ENCODE assay signal across 8 mouse cellular contexts in genomic region chr12:75734167-75734566, GRCm38 (mm10). TPM values are rescaled to one million over a fixed set of nuclear protein-coding genes. Genes with fewer than 3 reads are reported as not detected.
A peak's percentile ranks its signal among the peaks of the same experiment; 100 is the strongest.
DNase-seq lines count a peak whose midpoint lies in the region; ATAC-seq and TF ChIP-seq lines count a peak whose summit lies in the region.

No protein-coding gene starts in this region.

- peaks cover 13% of the 10 kb centered on the region for H3K4me1 ChIP-seq in kidney, embryonic 16.5 days (ENCODE audit: insufficient read depth, low read length)
- H3K4me1 ChIP-seq in bone marrow macrophage, adult 2 months (ENCODE audit: control insufficient read depth, insufficient read depth, low read length) = peaks cover 13% of the 10 kb centered on the region
- peaks cover 26% of the 10 kb centered on the region for H3K4me1 ChIP-seq in heart, embryonic 13.5 days
- H3K4me1 ChIP-seq in liver, embryonic 14.5 days (replicated peaks; ENCODE audit: control insufficient read depth in 2 of 2, insufficient read depth in 2 of 2, low read length in 1 of 2) = peaks cover 4 to 7% of the 10 kb centered on the region in 2 experiments
- 0 out of 2 replicates have a peak, but pooled peaks cover 4% of the 10 kb centered on the region for H3K4me1 ChIP-seq in stomach, embryonic 15.5 days

- no peaks in the 10 kb centered on the region for H3K36me3 ChIP-seq in kidney, embryonic 16.5 days (ENCODE audit: insufficient read depth, low read length)
- H3K36me3 ChIP-seq in heart, embryonic 13.5 days = no peaks in the 10 kb centered on the region
- H3K36me3 ChIP-seq in liver, embryonic 14.5 days (replicated peaks; ENCODE audit: control insufficient read depth, insufficient read depth, low read depth) = no peaks in the 10 kb centered on the region
- no peaks in the 10 kb centered on the region for H3K36me3 ChIP-seq in stomach, embryonic 15.5 days

- DNase-seq in kidney, adult 11 months = no peak
- DNase-seq in liver, embryonic 14.5 days (ENCODE audit: low read depth in 3 of 3, low spot score in 3 of 3) = peak in 1 of 3 experiments; percentile 31
- no peak for DNase-seq in layer of hippocampus, adult 18-20 months (ENCODE audit: low spot score in 2 of 2)
- no peak for DNase-seq in adrenal gland, adult 18-20 months (ENCODE audit: low spot score in 2 of 2)

- peak overlapping the region; percentile 83 for H3K4me3 ChIP-seq in kidney, embryonic 16.5 days (ENCODE audit: low read length)
- H3K4me3 ChIP-seq in bone marrow macrophage, adult 2 months (ENCODE audit: insufficient read depth, low read length) = peak overlapping the region; percentile 90
- H3K4me3 ChIP-seq in heart, embryonic 13.5 days = peak overlapping the region; percentile 91
- H3K4me3 ChIP-seq in liver, embryonic 14.5 days (ENCODE audit: insufficient read depth in 1 of 2, low read depth in 2 of 2, low read length in 2 of 2) = peak overlapping the region; percentile 86
- peak overlapping the region; percentile 91 for H3K4me3 ChIP-seq in stomach, embryonic 15.5 days (replicated peaks)

- WGBS in kidney, embryonic 16.5 days = 13% methylated on average over 10 of the region's 10 CpGs
- 15% methylated on average over 10 of the region's 10 CpGs for WGBS in heart, embryonic 13.5 days
- WGBS in liver, embryonic 14.5 days (ENCODE audit: insufficient replicate concordance) = 13% methylated on average over 10 of the region's 10 CpGs
- WGBS in stomach, embryonic 15.5 days = 20% methylated on average over 10 of the region's 10 CpGs

- H3K4me2 ChIP-seq in kidney, embryonic 16.5 days (replicated peaks; ENCODE audit: low read depth, low read length) = peak overlapping the region; percentile 79
- peak overlapping the region; percentile 85 for H3K4me2 ChIP-seq in heart, embryonic 13.5 days
- peak overlapping the region; percentile 79 for H3K4me2 ChIP-seq in liver, embryonic 14.5 days (ENCODE audit: low read depth)
- peak overlapping the region; percentile 91 for H3K4me2 ChIP-seq in stomach, embryonic 15.5 days

- no peaks in the 10 kb centered on the region for H3K27me3 ChIP-seq in kidney, embryonic 16.5 days (ENCODE audit: insufficient read depth, low read length)
- no peaks in the 10 kb centered on the region for H3K27me3 ChIP-seq in heart, embryonic 13.5 days (replicated peaks)
- H3K27me3 ChIP-seq in liver, embryonic 14.5 days (ENCODE audit: control insufficient read depth, insufficient read depth, low read length) = no peaks in the 10 kb centered on the region
- H3K27me3 ChIP-seq in stomach, embryonic 15.5 days (replicated peaks) = no peaks in the 10 kb centered on the region

- TF ChIP-seq EP300 in liver, embryonic 14.5 days (IDR thresholded peaks at IDR 0.05; ENCODE audit: low read depth) = no peak

- no peak for ATAC-seq in kidney, embryonic 16.5 days (ENCODE audit: low FRiP score, low TSS enrichment)
- ATAC-seq in heart, embryonic 13.5 days (ENCODE audit: extremely low read depth, insufficient number of reproducible peaks, low FRiP score, low TSS enrichment) = no peak
- ATAC-seq in liver, embryonic 14.5 days (ENCODE audit: insufficient read depth) = no peak
- ATAC-seq in stomach, embryonic 15.5 days (ENCODE audit: insufficient read depth, low FRiP score, low read depth) = no peak

- no peak overlapping the region for H3K27ac ChIP-seq in kidney, embryonic 16.5 days (ENCODE audit: low read length)
- H3K27ac ChIP-seq in bone marrow macrophage, adult 2 months (ENCODE audit: insufficient read depth, low read depth, low read length) = peak overlapping the region; percentile 81
- no peak overlapping the region for H3K27ac ChIP-seq in heart, embryonic 13.5 days (replicated peaks)
- H3K27ac ChIP-seq in liver, embryonic 14.5 days = no peak overlapping the region
- H3K27ac ChIP-seq in stomach, embryonic 15.5 days = no peak overlapping the region

- no peak for TF ChIP-seq CTCF in bone marrow macrophage, adult 2 months (IDR thresholded peaks at IDR 0.05; ENCODE audit: low read depth, low read length)
- TF ChIP-seq CTCF in liver, embryonic 14.5 days (IDR thresholded peaks at IDR 0.05; ENCODE audit: low read depth) = no peak

- H3K9me3 ChIP-seq in kidney, embryonic 16.5 days (ENCODE audit: low read length) = no peaks in the 10 kb centered on the region
- H3K9me3 ChIP-seq in heart, embryonic 13.5 days = no peaks in the 10 kb centered on the region
- H3K9me3 ChIP-seq in liver, embryonic 14.5 days (ENCODE audit: control insufficient read depth, low read length) = no peaks in the 10 kb centered on the region
- no peaks in the 10 kb centered on the region for H3K9me3 ChIP-seq in stomach, embryonic 15.5 days

- no peak for TF ChIP-seq POLR2A in bone marrow macrophage, adult 2 months (IDR thresholded peaks at IDR 0.05; ENCODE audit: borderline replicate concordance, low read depth, low read length)

- H3K9ac ChIP-seq in kidney, embryonic 16.5 days (replicated peaks; ENCODE audit: low read length) = peak overlapping the region; percentile 94
- H3K9ac ChIP-seq in heart, embryonic 13.5 days = peak overlapping the region; percentile 96
- H3K9ac ChIP-seq in liver, embryonic 14.5 days (replicated peaks) = peak overlapping the region; percentile 66
- H3K9ac ChIP-seq in stomach, embryonic 15.5 days = no peak overlapping the region

RNA-seq across cellular contexts. Expression of gene Sgpp1, which starts 1.4 kb away (rescaled TPM):
- 14.5 and 15.9 TPM in 2 replicates for polyA plus RNA-seq in kidney, embryonic 16.5 days (2015; fragmentation: Nextera tagmentation; extraction: Ambion mirVana)
- polyA plus RNA-seq in bone marrow macrophage, adult 2 months (2012; ENCODE audit: insufficient read depth, insufficient read length, missing spikeins) = 137 and 144 TPM in 2 replicates
- 13.3 and 16.2 TPM in 2 replicates for polyA plus RNA-seq in heart, embryonic 13.5 days (2015; fragmentation: Nextera tagmentation; extraction: Ambion mirVana)
- polyA plus RNA-seq in liver, embryonic 14.5 days (2012; rRNA removed) = 9.1 and 9.2 TPM in 2 replicates
- 17.7 and 19.1 TPM in 2 replicates for polyA plus RNA-seq in liver, embryonic 14.5 days (2014; fragmentation: Nextera tagmentation; extraction: Ambion mirVana)
- polyA plus RNA-seq in stomach, embryonic 15.5 days (2015; fragmentation: Nextera tagmentation; extraction: Ambion mirVana) = 21.9 and 23.4 TPM in 2 replicates
- 10 to 100 TPM; 32.2 to 34.2 TPM for total RNA-seq in layer of hippocampus, adult 18-20 months (2021)
- 100 to 1,000 TPM in 1 of 2 experiments, 10 to 100 TPM in 1; 73.8 to 209 TPM for total RNA-seq in adrenal gland, adult 18-20 months (2021)
